Mouse (Mus musculus): ENCODE results near the gene Akt1s1. TPM values are rescaled to one million over a fixed set of nuclear protein-coding genes. Genes with fewer than 3 reads are reported as not detected.

The Akt1s1 gene
- 100 to 1,000 TPM; 108 to 118 TPM for total RNA-seq (2021)
- long read RNA-seq, experiment 1, transcript Akt1s1-202 (5 exons, 1,757 nt), result minor isoform, 10 of 196 reads
- long read RNA-seq, experiment 1, transcript Akt1s1-203 (5 exons, 1,160 nt), result minor isoform, 33 of 196 reads
- long read RNA-seq, experiment 1, transcript Akt1s1-204 (5 exons, 1,812 nt), result major isoform, 47 of 196 reads
- long read RNA-seq, experiment 1, partial matches to known transcripts, result 56 of 196 reads
- long read RNA-seq, experiment 1, other reads (novel, unspliced or antisense), result 50 of 196 reads
- long read RNA-seq, experiment 2, transcript Akt1s1-204 (5 exons, 1,812 nt), result major isoform, 21 of 80 reads
- long read RNA-seq, experiment 2, transcript Akt1s1-203 (5 exons, 1,160 nt), result minor isoform, 13 of 80 reads
- long read RNA-seq, experiment 2, partial matches to known transcripts, result 16 of 80 reads
- long read RNA-seq, experiment 2, other reads (novel, unspliced or antisense), result 28 of 80 reads

- peak; percentile 98 to 99 for DNase-seq
These were observed at the start of gene Akt1s1, which contains the start of gene Tbc1d17 for GRCm38 (mm10) chr7:44848561-44849415. Akt1s1 (plus strand) TSS chr7:44848991. Tbc1d17 (minus strand) TSS chr7:44849079.

- DNase-seq, result no peak
These were observed 39.9 kb upstream of the Akt1s1 start for GRCm38 (mm10) chr7:44808927-44809326.

- DNase-seq, result no peak
These were observed 39.3 kb upstream of the Akt1s1 start for GRCm38 (mm10) chr7:44809466-44809865.

- no peak for DNase-seq
These were observed 38.4 kb upstream of the Akt1s1 start for GRCm38 (mm10) chr7:44810365-44810764.

- DNase-seq, result no peak
These were observed 37.8 kb upstream of the Akt1s1 start for GRCm38 (mm10) chr7:44810819-44811557.

GRCm38 (mm10) chr7:44812651-44813325 is 36.0 kb upstream of the Akt1s1 start:
- DNase-seq, result no peak

- DNase-seq, result no peak
These were observed 34.8 kb upstream of the Akt1s1 start for GRCm38 (mm10) chr7:44813985-44814384.

GRCm38 (mm10) chr7:44814423-44814822 is 34.4 kb upstream of the Akt1s1 start:
- DNase-seq, result no peak

- DNase-seq, result no peak
These were observed 33.7 kb upstream of the Akt1s1 start for GRCm38 (mm10) chr7:44814952-44815553.

GRCm38 (mm10) chr7:44815721-44816469 is 32.9 kb upstream of the Akt1s1 start, which contains the start of the genes Nup62 and Il4i1:
Nup62 (plus strand) TSS chr7:44816088.
Il4i1 (plus strand) TSS chr7:44816387.
- DNase-seq, result peak; percentile 98 to 100

GRCm38 (mm10) chr7:44816470-44817021 is 32.2 kb upstream of the Akt1s1 start, which contains the start of gene Atf5:
Atf5 (minus strand) TSS chr7:44816658.
- peak; percentile 70 to 79 for DNase-seq

GRCm38 (mm10) chr7:44817441-44817840 is 31.4 kb upstream of the Akt1s1 start:
- no peak for DNase-seq

GRCm38 (mm10) chr7:44818164-44818563 is 30.6 kb upstream of the Akt1s1 start:
- no peak for DNase-seq

GRCm38 (mm10) chr7:44818751-44819235 is 30.0 kb upstream of the Akt1s1 start:
- peak; percentile 74 to 79 for DNase-seq

GRCm38 (mm10) chr7:44819391-44819790 is 29.4 kb upstream of the Akt1s1 start:
- no peak for DNase-seq

- peak; percentile 51 to 55 for DNase-seq
These were observed 28.9 kb upstream of the Akt1s1 start for GRCm38 (mm10) chr7:44819863-44820262.

- no peak for DNase-seq
These were observed 28.3 kb upstream of the Akt1s1 start for GRCm38 (mm10) chr7:44820525-44820924.

GRCm38 (mm10) chr7:44821666-44822448 is 26.9 kb upstream of the Akt1s1 start:
- no peak for DNase-seq

- DNase-seq, result no peak
These were observed 25.4 kb upstream of the Akt1s1 start for GRCm38 (mm10) chr7:44823409-44823808.

Measured in adrenal gland, postnatal 36 days (tissue).